Mouse (Mus musculus) c-Kit-positive CD71-negative TER-119-negative erythroid progenitor cells, embryonic 14.5 days (primary cell): Measurements from ENCODE around the gene Ins2.

Experiments used
- DNase-seq: peaks from one replicate; pipeline ENCODE4 v3.0.0-alpha.2; 2013; ENCODE audit warnings: low read depth

The Ins2 gene

DNA sequence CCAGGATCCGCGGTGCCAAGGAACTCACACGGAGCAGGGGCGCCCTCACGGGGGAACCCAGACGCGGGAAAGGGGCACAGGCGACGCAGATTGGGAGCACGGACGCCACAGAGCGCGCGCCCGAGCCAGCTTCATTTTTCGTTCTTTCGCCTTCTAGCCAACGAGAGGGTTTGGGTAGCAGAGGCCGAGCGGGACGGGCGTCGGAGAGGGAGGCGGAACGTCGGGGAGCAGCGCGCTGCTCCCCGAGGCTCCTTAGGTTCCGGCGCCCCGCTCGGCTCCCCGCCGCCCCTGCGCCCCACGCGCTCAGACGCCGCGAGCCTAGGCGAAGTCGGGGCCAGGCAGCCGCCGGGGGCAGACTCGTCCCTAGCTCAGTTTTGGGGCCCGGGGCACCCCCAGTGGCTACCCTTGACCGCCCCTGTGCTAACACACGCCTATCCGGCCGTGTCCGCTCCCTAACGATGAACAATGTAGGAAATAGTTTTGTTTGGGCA lies 79.2 kb downstream of the Ins2 start:
- no peak for DNase-seq

DNA sequence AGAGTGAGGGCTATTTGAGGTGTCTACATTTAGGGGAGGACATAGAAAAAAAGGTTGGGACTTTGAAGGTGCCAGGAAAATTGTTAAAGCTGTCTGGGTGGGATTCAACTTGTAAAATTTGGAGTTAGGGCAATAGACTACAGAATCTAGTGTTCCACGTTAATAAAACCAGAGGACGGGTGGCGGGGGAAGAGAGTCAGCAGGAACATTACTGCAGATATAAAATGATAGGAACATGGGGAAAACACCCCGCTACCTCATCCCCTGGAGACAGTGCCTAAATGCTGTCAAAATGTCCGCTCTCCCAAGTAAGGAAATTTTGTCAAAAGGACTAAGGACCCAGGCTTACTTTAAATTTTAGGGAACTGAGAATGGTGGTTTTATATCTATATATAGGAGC lies 80.0 kb downstream of the Ins2 start:
- DNase-seq, result no peak

DNA sequence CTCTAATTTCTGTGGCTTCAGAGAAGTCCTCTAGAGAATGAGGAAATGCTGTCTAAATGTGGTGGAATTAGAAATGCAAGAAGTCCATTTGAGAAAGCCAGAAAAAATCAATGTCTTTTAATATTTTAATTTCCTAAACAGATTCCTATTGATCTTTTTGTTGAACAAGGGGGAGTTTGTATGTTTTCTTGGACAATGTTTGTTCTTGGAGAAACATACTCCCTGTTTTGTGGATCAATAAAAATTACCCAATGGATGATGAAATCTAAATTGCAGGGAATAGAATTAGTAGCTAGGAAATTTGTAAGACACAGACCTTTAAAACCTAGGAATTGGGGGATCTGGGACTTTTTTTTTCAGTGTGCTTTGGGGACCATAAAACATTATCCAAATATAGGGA lies 81.4 kb downstream of the Ins2 start:
- DNase-seq, result no peak

DNA sequence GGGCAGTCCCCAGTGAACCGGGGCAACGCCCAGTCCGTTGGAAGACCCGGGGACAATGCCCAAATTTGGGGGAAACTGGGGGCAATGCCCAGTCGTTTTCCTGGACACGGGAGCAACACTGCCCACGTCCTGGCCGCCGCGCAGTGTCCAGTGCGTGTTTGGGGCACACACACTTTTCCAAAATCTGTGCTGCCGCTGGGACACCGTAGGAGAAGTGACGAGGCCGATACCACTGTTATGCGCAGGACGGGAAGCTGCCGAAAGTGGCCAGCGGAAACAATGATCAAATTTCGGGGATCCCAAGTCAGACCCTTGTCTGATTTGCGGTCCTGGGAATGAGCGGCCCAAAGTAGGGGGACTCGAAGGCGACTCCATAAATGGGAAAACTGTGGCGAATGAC lies 82.1 kb downstream of the Ins2 start:
- no peak for DNase-seq

DNA sequence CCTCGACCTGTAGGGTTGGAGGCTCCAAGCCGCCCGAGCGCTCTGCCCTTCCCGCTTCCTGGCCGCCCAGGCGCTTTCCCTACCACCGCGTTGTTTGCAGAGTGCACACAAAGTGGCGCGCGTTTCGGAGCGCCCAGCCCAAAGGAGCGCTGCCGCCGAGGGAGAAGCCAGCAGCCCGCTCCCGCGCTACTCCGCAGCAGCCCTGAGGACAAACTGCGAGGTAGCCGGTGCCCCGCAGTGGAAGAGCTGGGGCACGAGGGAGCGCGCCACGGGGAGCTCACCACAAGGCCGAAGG lies 82.6 kb downstream of the Ins2 start:
- DNase-seq, result no peak

DNA sequence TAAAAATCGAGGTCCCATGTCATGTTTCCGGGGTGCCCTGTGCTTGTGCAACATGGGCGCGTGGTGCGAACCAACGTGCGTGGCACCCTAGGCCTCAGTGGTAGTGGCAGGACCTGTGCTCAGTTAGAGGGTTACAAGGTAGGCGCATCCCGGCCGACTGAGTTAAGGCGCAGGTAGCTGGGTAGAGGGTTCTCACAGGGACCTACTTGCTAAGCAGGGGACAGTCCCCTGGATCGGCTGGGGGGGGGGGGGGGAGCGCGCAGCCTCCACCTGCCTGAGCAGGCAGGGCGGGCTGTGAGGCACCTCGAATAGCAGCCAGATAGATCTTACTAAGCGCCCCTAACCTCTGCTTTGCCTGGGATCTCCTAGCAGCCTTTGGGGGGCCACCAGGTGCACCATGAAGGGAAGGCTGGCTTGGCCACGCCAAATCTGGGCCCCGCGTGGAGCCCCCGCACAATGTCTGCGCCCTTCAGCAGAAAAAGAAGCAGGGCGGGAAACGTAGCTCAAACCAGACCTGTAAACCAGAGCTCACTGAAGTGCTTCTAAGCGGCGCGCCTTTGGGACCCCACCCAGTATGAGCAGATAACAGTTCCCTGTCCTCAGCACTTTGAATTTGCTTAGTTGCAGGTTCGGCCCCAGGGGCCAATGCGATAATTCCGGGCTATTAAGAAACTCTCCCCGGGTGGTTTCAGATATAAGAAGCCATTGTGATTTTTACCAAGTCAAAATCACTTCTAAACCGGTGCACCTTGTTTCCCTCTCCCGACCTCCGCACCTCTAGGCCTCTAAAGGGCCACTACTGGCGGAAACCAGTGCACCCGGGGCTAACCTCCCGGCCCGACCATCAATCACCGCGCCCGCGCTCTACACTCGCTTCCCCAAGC lies 83.2 kb downstream of the Ins2 start:
- no peak for DNase-seq

DNA sequence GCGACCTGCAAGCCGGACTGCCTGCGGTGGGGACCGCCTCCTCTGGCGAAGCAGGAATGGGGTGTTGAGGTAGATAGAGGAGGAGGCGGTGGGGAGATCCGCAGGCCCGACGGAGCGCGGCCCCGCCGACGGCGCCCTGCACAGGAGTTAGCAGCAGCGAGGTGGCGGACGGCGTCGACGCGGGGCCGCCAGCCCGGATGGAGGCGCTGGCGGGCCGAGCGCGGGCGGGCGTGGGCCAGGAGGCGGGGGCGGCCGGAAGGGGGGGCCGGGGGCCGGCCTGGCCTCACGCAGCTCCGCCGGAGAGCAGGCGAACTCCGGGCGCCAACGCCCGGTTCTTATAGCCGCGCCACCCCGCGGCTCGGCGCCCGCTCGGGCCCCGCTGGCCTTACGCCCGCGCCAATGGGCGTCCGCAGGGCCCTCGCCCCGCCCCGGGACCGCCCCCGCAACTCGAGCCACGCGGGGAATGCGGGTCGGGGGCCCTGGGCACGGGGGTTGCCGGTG lies 84.0 kb downstream of the Ins2 start:
- DNase-seq, result no peak

DNA sequence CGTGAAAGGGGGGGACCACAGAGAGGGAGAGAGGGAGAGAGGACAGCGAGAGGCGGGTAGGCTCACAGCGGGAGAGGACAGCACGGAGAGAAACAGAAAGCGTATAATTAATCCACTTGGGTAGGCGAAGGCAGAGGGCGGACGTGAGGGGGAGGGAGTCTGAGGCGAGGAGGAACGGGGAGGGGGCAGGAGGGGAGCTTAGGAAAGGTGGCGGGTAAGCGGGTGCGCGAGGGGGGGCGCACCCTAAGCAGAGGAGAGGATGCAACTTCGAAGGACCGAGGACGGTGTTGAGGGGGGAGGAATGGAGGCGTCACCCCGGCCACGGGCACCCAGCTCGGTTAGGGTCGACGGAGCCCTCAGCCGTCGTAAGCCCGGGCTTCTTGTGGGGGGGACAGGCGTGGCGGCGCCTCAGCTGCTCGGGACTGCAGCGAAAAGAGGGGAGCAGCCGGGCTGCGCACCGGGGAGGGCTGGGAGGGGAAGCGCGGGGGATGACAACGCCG lies 84.5 kb downstream of the Ins2 start:
- no peak for DNase-seq

DNA sequence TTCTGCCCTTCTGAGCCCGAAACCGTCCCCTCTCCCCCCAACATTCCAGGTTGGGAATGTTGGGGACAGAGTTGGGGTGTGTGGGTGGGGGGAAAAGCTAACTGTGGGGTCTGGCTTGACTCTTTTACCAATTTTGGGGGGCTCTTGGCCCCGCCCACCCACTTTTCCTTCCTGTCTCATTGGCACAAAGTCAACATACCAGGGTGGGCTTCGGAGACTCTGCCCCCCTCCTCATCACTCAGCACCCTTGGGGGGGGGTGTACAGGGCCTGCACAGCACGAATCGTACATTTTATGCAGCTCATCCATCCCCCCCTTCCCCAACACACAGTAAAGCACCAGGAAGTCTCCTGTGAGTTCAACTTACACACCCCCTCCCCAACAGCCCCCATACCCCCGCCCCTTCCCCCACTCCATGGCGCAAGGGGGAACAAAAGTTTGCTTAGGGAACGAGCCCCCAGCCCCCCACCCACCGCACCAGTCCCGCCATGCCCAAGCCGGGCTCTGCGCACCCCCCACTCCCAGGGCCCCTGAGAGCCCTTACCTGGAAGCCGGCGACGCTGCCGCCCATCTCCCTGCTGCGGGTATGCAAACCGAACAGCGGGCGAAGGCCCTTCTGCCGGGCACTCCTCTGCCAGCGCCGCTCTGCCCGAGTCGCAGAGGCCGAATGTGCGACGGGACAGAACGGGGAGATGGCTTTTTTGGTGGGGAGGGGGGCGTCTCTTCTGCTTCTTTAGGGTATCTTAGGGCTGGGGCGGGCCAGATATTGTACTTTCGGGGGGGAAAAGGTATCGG lies 85.2 kb downstream of the Ins2 start:
- DNase-seq, result no peak

DNA sequence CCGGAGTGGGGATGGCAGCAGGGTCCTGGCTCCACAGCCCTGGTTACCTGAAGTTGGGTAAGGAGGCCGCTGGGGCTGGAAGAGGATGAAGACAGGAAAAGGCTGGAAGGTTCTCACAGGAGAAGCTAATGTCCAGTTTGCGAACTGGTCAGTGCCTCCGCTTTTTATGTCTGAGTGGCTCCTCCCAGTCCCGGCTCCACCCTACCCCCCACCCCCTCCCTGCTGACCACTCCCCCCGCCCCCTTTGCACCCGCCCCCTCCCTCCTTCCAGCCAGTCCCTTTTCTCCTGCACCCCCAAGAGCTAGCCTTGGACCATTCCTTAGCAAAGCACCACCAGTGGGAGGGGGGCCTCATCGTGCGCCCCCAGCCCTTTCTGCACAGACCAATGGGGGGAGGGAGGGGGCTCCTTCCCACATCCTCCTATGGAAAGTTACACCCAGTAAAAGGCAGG lies 85.8 kb downstream of the Ins2 start:
- DNase-seq, result no peak

DNA sequence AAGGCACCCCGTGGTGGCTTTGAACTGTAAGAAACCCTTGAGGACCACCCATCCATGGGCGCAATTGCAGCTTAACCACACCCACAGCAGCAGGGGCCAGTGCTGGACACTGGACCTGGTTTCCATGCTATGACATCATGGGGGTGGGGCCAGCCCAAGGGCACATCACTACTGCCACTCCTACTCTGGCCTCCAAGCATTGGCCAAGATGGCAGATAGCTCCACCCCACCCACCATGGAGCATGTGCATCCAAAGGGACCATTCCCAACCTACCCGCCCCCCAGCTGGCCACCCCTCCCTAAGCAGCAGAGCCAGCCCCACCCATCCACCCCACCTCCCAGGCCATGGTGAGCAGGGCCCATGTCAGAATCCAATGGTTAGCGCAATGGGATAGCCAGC lies 87.1 kb downstream of the Ins2 start:
- DNase-seq, result no peak

DNA sequence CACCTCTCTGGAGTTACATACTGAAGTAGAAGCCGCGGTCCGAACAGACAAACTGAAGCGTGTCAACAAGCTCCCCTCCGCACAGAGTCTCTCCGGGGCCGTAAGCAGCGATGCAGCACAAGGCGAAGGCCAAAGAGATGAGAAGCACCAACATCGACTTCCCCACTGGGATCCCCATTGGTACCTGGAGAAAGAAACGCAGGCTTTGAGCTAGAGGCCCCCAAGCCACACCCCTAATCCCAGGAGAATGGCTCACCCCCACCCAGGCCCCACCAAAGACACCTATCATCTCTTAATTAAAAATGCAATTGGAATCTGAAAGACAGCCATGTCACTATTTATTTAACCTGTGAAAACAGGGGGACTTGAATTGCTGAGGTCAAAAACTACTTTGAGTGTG lies 87.5 kb downstream of the Ins2 start:
- no peak for DNase-seq

DNA sequence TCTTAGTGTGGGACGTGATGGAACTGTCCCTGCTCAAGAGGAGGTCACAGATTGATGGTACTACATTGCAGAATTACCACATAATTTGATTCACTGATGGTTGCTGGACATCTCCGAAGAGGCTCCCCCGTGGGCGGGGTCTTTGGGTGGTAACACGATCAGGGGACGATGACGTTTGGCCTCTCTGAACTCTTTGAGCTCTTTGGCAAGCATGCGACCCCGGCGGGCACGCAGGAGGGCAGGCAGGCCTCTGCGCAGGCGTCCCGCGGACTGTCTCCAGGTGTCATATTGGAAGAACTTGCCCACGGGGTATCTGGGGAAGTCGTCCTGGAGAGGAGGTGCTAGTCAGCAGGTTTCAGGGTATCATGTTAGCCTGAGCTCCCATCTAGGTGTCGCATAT lies 89.5 kb downstream of the Ins2 start:
- no peak for DNase-seq

DNA sequence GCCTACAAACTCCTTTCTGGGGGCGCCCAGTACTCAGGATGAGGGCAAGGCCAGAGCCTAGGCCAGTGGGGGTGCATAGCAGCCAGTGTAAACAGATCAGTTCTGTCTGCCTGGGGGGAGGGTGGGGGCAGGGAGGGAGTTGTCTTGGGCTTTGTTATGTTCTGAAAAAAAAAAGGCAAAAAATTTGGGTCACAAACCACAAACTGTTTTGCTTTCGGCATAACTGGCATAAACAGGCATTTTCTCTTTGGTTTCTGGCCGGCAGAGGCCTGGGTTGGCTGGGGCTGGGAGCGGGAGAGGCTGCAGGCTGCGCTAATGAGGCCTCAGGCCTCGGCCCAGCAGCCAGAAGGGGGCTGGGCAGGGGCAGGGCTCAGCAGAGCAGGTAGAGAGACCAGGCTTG lies 96.5 kb downstream of the Ins2 start:
- no peak for DNase-seq

DNA sequence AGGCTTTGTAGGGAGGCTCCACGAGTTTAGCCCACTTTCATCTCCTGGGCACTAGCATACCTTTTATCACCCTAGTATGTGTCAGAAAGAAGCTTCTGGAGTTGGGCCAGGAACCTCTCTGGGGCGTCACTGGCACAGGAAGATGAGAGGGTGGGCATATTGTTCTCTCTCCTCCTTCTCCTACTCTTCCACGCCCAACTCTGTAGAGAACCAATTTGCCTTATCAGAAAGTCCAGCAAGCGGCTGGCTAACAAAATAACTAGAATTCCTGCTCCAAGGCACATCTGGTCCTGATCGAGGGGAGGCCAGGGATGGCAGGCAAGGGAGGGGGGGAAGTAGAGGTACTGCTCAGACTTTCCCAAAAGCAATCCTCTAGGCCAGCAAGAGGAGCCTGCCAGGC lies 98.1 kb downstream of the Ins2 start:
- no peak for DNase-seq

DNA sequence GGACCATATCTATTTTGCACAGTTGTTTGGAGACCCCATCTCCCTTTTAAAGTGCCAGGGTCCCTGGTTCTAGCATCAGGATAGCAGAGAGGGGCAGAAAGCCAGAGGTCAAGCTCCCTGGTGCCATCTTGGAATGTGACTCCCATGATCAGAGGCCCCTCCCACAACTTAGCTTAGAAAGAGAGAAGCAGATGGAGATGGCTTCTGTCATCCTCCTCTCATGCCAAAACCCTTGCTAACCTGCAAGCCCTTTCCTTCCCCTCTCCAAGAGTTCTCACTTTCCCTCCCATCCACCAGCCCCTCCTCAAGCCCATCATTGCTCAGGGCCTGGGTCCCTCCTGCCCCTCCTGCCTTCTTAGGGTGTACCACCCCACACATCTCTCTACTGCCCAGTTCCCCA lies 107.0 kb downstream of the Ins2 start:
- no peak for DNase-seq

DNA sequence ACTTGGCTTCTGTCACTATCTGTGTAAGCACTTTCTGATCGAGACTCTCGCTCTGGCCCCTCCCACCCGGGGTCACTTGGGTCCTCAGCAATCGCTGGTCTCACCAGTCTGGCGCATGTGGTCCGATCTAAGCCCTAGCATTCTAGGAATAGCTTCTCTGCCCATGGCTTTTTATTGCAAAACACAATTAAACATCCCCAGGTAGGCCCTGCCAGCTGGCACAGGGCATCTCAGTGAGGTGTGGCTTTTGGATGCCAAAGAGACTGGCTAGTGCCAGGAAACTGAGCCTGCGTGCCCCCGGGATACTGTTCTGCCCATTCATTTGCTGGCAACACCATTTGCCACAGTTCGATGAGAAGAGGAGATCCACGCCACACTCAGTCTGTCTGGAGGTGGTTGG lies 112.5 kb downstream of the Ins2 start:
- DNase-seq, result no peak

DNA sequence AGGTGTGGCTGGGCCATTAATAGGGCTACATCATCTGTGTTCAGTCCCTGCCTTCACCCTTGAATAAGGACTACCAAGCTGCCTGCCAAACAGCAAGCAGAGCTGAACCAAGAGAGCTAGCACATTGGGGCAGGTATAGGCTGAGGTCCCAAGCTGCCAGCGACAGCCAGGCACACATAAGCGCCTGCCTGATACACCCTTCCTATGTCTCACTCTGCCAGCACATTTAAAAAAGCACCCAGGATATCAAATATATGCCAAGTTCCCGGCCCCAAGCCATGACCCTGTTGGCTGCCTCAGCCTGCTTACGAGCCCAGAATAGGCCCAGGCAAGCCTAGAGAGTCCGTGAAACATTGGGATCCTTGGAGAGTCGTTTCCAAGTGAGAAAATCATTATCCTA lies 113.4 kb downstream of the Ins2 start:
- DNase-seq, result no peak
